Mouse (Mus musculus) embryonic fibroblast, embryonic 13.5 days (primary cell): ENCODE results near the gene Gm43191. TPM values are rescaled to one million over a fixed set of nuclear protein-coding genes. Genes with fewer than 3 reads are reported as not detected.

Source experiments
- H3K27ac ChIP-seq: 2 replicates; pipeline ENCODE4 v1.5.1; 2012; ENCODE audit warnings: low read length, control low read depth, inconsistent platforms; ENCODE audit not compliant: insufficient read depth
- H3K4me1 ChIP-seq: 2 replicates; pipeline ENCODE4 v1.6.1; 2011; ENCODE audit warnings: low read length; ENCODE audit not compliant: control insufficient read depth, insufficient read depth
- H3K4me3 ChIP-seq: 2 replicates; pipeline ENCODE4 v1.5.1; 2011; ENCODE audit warnings: mild to moderate bottlenecking, control low read depth, low read length; ENCODE audit not compliant: insufficient read depth
- CTCF ChIP-seq: IDR thresholded peaks from 2 replicates; pipeline ENCODE4 v1.5.1; 2011; ENCODE audit warnings: mild to moderate bottlenecking, control low read depth, low read length, moderate library complexity, borderline replicate concordance; ENCODE audit not compliant: insufficient read depth
- POLR2A ChIP-seq: IDR thresholded peaks from 2 replicates; pipeline ENCODE4 v1.6.1; 2011; ENCODE audit warnings: low read depth, mild to moderate bottlenecking, control low read depth, low read length, moderate library complexity
- polyA plus RNA-seq: library from polyadenylated mRNA; stranded (reverse); fragments of >200 nt; gene quantifications from 2 replicates; pipeline ENCODE4 v1.2.4, GENCODE M21; 2011; ENCODE audit warnings: low read depth; ENCODE audit not compliant: missing spikeins, insufficient read length

Gene Gm43191
- polyA plus RNA-seq, 1 experiment: not detected

GRCm38 (mm10) chr3:116650698-116651097 is 30.4 kb downstream of the Gm43191 start:
- Histone ChIP-seq H3K4me1 (peaks cover 9% of the 10 kb centered on the region), H3K4me3 (no peak overlapping the region), H3K27ac (no peak overlapping the region)
- TF ChIP-seq POLR2A (no peak), CTCF (no peak)

DNA sequence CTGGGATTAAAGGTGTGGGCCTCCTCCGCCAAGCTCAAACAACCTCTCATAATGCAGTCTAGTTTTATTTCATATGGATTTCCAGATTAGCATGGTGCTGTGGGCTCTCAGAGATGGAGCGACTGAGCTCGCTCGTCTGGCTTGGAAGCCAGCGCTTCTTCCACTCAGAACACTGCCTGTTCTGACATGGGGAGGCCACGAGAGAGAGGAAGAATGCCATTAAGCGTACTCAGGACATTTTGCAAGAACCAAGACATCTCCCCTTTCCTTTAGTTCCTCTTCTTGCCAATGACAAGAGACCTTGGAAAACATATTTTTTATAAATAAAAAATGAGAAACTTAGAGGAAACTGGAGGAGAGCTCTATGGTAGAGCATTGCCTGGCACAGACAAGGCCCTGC is 32.3 kb downstream of the Gm43191 start:
- peaks cover 9% of the 10 kb centered on the region for H3K4me1 ChIP-seq

GRCm38 (mm10) chr3:116646387-116646786 is 34.7 kb downstream of the Gm43191 start:
- TF ChIP-seq CTCF: no peak
- TF ChIP-seq POLR2A: no peak
- no peaks in the 10 kb centered on the region for H3K4me1 ChIP-seq
- H3K27ac ChIP-seq: no peak overlapping the region
- H3K4me3 ChIP-seq: no peak overlapping the region

More for the DNA sequence above, 32.3 kb downstream of the Gm43191 start:
- Histone ChIP-seq H3K4me3 (no peak overlapping the region), H3K27ac (no peak overlapping the region)
- TF ChIP-seq CTCF: no peak
- TF ChIP-seq POLR2A: no peak

GRCm38 (mm10) chr3:116642373-116642772 is 38.7 kb downstream of the Gm43191 start:
- Histone ChIP-seq H3K4me1 (no peaks in the 10 kb centered on the region), H3K4me3 (no peak overlapping the region), H3K27ac (no peak overlapping the region)
- TF ChIP-seq CTCF: no peak
- TF ChIP-seq POLR2A: no peak

- TF ChIP-seq CTCF (no peak), POLR2A (no peak)
- Histone ChIP-seq H3K4me1 (no peaks in the 10 kb centered on the region), H3K4me3 (no peak overlapping the region), H3K27ac (no peak overlapping the region)
These were observed 39.2 kb downstream of the Gm43191 start for GRCm38 (mm10) chr3:116641811-116642371.

DNA sequence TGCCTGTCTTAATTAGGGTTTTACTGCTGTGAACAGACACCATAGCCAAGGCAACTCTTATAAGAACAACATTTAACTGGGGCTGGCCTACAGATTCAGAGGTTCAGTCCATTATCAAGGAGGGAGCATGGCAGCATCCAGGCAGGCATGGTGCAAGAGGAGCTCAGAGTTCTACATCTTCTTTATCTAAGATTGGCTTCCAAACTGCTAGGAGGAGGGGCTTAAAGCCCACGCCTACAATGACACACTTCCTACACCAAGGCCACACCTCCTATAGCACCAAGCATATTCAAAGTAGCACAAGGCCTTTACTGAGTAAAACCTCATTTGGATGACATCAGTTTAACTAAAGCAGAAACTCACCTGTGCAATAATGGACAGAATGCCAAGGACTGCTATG is 41.0 kb downstream of the Gm43191 start:
- TF ChIP-seq CTCF (no peak), POLR2A (no peak)
- Histone ChIP-seq H3K27ac (no peak overlapping the region), H3K4me1 (no peaks in the 10 kb centered on the region), H3K4me3 (no peak overlapping the region)

GRCm38 (mm10) chr3:116638572-116638971 is 42.5 kb downstream of the Gm43191 start:
- Histone ChIP-seq H3K4me3 (no peak overlapping the region), H3K4me1 (no peaks in the 10 kb centered on the region)
- TF ChIP-seq POLR2A (no peak), CTCF (no peak)

GRCm38 (mm10) chr3:116637693-116638476 is 43.2 kb downstream of the Gm43191 start:
- no peak for TF ChIP-seq POLR2A
- no peak for TF ChIP-seq CTCF
- Histone ChIP-seq H3K4me1 (no peaks in the 10 kb centered on the region), H3K27ac (no peak overlapping the region), H3K4me3 (no peak overlapping the region)

More at GRCm38 (mm10) chr3:116638572-116638971, 42.5 kb downstream of the Gm43191 start:
- H3K27ac ChIP-seq: no peak overlapping the region

GRCm38 (mm10) chr3:116635799-116636198 is 45.3 kb downstream of the Gm43191 start:
- TF ChIP-seq POLR2A: no peak
- TF ChIP-seq CTCF: no peak
- Histone ChIP-seq H3K4me3 (no peak overlapping the region), H3K27ac (no peak overlapping the region)

DNA sequence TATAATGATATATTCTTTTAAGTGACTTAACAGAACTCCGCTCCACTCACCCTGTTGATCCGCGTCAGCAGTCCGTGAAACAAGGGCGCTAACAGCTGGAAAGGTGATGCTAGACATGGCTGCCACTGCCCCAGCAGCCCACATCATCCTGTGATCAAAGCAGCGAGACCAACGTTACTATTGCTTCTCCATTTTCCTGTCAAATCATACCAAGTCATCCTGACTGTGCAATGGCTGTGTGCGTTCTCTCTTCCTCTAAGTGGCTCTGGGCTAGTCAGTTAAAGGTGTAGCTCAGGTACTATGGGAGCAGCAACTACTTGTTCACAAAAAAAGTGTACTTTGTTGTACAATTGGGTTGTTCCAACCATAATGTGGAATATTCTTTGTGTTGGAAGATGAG is 46.2 kb downstream of the Gm43191 start:
- no peak overlapping the region for H3K27ac ChIP-seq
- TF ChIP-seq POLR2A (no peak), CTCF (no peak)
- no peak overlapping the region for H3K4me3 ChIP-seq
- no peaks in the 10 kb centered on the region for H3K4me1 ChIP-seq

More at GRCm38 (mm10) chr3:116635799-116636198, 45.3 kb downstream of the Gm43191 start:
- no peaks in the 10 kb centered on the region for H3K4me1 ChIP-seq
